Mouse (Mus musculus) limb, embryonic 14.5 days (tissue): ENCODE measurements at regions not wholly inside any gene's neighbourhood (a gene's known extent, or its start where the extent isn't known, plus 50 kb on each side); places are given as distances from the start of the nearest gene placed in this dataset.

ENCODE experiments used
- ATAC-seq: fragments of 200-750 bp; cut with Nextera tagmentation; 2 replicates; pipeline ENCODE4 v1.8.0; 2017; ENCODE audit warnings: low read depth, moderate number of reproducible peaks, moderate TSS enrichment; ENCODE audit not compliant: low FRiP score
- DNase-seq: peaks from one replicate; pipeline ENCODE4 v3.0.0-alpha.2; 2015; ENCODE audit warnings: low spot score
- H3K27ac ChIP-seq: fragments of 300-500 bp; sonication (generic); replicated peaks from 2 replicates; pipeline ENCODE4 v1.5.1; 2014; ENCODE audit warnings: low read depth, mild to moderate bottlenecking, low read length, moderate library complexity, mixed read lengths
- H3K27me3 ChIP-seq: fragments of 300-500 bp; sonication (generic); 2 replicates; pipeline ENCODE4 v1.6.1; 2014; ENCODE audit warnings: low read length, mixed read lengths; ENCODE audit not compliant: control insufficient read depth, insufficient read depth
- H3K36me3 ChIP-seq: fragments of 300-500 bp; sonication (generic); 2 replicates; pipeline ENCODE4 v1.6.1; 2014; ENCODE audit warnings: mild to moderate bottlenecking, low read length, moderate library complexity, mixed read lengths; ENCODE audit not compliant: control insufficient read depth, insufficient read depth
- H3K4me1 ChIP-seq: fragments of 300-500 bp; sonication (generic); 2 replicates; pipeline ENCODE4 v1.6.1; 2014; ENCODE audit warnings: antibody characterized with exemption, low read length, mixed read lengths; ENCODE audit not compliant: control insufficient read depth, insufficient read depth
- H3K4me2 ChIP-seq: fragments of 300-500 bp; sonication (generic); replicated peaks from 2 replicates; pipeline ENCODE4 v1.6.1; 2014; ENCODE audit warnings: low read depth, mild to moderate bottlenecking, low read length, moderate library complexity; ENCODE audit not compliant: severe bottlenecking
- H3K4me3 ChIP-seq: fragments of 300-500 bp; sonication (generic); replicated peaks from 2 replicates; pipeline ENCODE4 v1.5.1; 2014; ENCODE audit warnings: low read length
- H3K9ac ChIP-seq: fragments of 300-500 bp; sonication (generic); 2 replicates; pipeline ENCODE4 v1.6.1; 2014; ENCODE audit warnings: mild to moderate bottlenecking, low read depth, low read length, moderate library complexity; ENCODE audit not compliant: severe bottlenecking
- H3K9me3 ChIP-seq: fragments of 300-500 bp; sonication (generic); 2 replicates; pipeline ENCODE4 v1.6.1; 2016; ENCODE audit warnings: low read length; ENCODE audit not compliant: control insufficient read depth
- POLR2A ChIP-seq: fragments of 200-500 bp; IDR thresholded peaks from 2 replicates; pipeline ENCODE4 v1.8.0; 2012; ENCODE audit warnings: inconsistent platforms, mild to moderate bottlenecking, moderate library complexity, borderline replicate concordance; ENCODE audit not compliant: insufficient read depth, insufficient read length; ENCODE audit errors: extremely low read depth
- WGBS: fragments of 180-500 bp; shearing (Covaris S2); extraction: QIAGEN DNeasy Blood & Tissue Kit; methylation state at CpG from one replicate; pipeline ENCODE4 v1.1.7; 2014; 5-methylcytosine and 5-hydroxymethylcytosine counted together

GRCm38 (mm10) chr8:78911288-78911873 lies 90.4 kb upstream of the Lsm6 start:
- TF ChIP-seq POLR2A = no peak
- H3K4me2 ChIP-seq = no peak overlapping the region
- H3K9ac ChIP-seq = no peak overlapping the region
- no peak overlapping the region for H3K27ac ChIP-seq
- no peak for DNase-seq
- H3K9me3 ChIP-seq = no peaks in the 10 kb centered on the region
- H3K4me3 ChIP-seq = no peak overlapping the region
- H3K27me3 ChIP-seq = no peaks in the 10 kb centered on the region
- WGBS = 88% methylated on average over 11 of the region's 11 CpGs
- H3K36me3 ChIP-seq = no peaks in the 10 kb centered on the region
- H3K4me1 ChIP-seq = no peaks in the 10 kb centered on the region
- no peak for ATAC-seq

- no peaks in the 10 kb centered on the region for H3K9me3 ChIP-seq
- no peaks in the 10 kb centered on the region for H3K27me3 ChIP-seq
- ATAC-seq (no peak), DNase-seq (no peak)
- no peak overlapping the region for H3K9ac ChIP-seq
- no peak for TF ChIP-seq POLR2A
- H3K4me1 ChIP-seq = no peaks in the 10 kb centered on the region
- no peak overlapping the region for H3K4me2 ChIP-seq
- no peak overlapping the region for H3K4me3 ChIP-seq
- H3K27ac ChIP-seq = no peak overlapping the region
- no peaks in the 10 kb centered on the region for H3K36me3 ChIP-seq
- 47% methylated on average over 5 of the region's 5 CpGs for WGBS
These were observed 91.5 kb upstream of the Lsm6 start for GRCm38 (mm10) chr8:78912470-78912869.

DNA sequence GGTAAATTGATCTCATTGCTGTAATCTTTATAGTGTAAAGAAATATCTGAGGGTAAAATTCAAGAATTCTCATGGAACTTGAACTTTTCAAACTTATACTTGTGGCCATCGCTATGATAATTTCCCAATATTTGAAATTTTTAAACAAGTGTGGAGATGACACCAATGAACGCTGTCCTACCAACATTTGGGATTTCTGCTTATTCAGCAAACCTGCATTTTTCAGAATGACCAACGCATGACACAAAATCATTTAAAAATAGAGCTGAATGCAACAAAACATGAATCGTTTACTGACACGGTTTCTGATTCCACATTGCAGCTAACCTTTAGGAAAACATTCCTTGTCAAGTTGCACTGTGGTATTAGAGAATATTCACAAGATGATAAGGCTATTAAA lies 92.9 kb upstream of the Lsm6 start:
- TF ChIP-seq POLR2A = no peak
- Histone ChIP-seq H3K9me3 (no peaks in the 10 kb centered on the region), H3K36me3 (no peaks in the 10 kb centered on the region), H3K27me3 (no peaks in the 10 kb centered on the region), H3K4me1 (no peaks in the 10 kb centered on the region), H3K4me3 (no peak overlapping the region), H3K9ac (no peak overlapping the region), H3K4me2 (no peak overlapping the region), H3K27ac (no peak overlapping the region)
- DNase-seq = no peak
- ATAC-seq = no peak
- WGBS = 97% methylated on average over 5 of the region's 5 CpGs

GRCm38 (mm10) chr8:78930610-78931397 lies 97.4 kb upstream of the Zfp827 start:
- Histone ChIP-seq H3K4me2 (no peak overlapping the region), H3K4me1 (no peaks in the 10 kb centered on the region), H3K27ac (no peak overlapping the region), H3K9me3 (no peaks in the 10 kb centered on the region), H3K4me3 (no peak overlapping the region), H3K27me3 (no peaks in the 10 kb centered on the region), H3K9ac (no peak overlapping the region), H3K36me3 (no peaks in the 10 kb centered on the region)
- 74% methylated on average over 9 of the region's 9 CpGs for WGBS
- no peak for ATAC-seq
- DNase-seq = no peak
- no peak for TF ChIP-seq POLR2A

- ATAC-seq (no peak), DNase-seq (no peak)
- H3K36me3 ChIP-seq = no peaks in the 10 kb centered on the region
- no peak overlapping the region for H3K4me2 ChIP-seq
- H3K4me3 ChIP-seq = no peak overlapping the region
- H3K27ac ChIP-seq = no peak overlapping the region
- no peaks in the 10 kb centered on the region for H3K27me3 ChIP-seq
- H3K9me3 ChIP-seq = no peaks in the 10 kb centered on the region
- WGBS = 66% methylated on average over 6 of the region's 6 CpGs
- H3K9ac ChIP-seq = no peak overlapping the region
- no peaks in the 10 kb centered on the region for H3K4me1 ChIP-seq
- TF ChIP-seq POLR2A = no peak
These were observed 96.2 kb upstream of the Zfp827 start for GRCm38 (mm10) chr8:78932069-78932468.
